Mouse (Mus musculus) CH12.LX (cell line): Measurements from ENCODE around the gene Csmd2.

Experiments
- CTCF ChIP-seq, 2 experiments: IDR thresholded peaks in 1 of 2; conservative IDR thresholded peaks in 1 of 2; 2 replicates each; pipeline ENCODE4 v1.5.1; 2011 to 2012; ENCODE audit warnings: low read depth in 2 of 2, low read length in 2 of 2, improper control_type of control experiment in 1 of 2, inconsistent platforms in 1 of 2, mild to moderate bottlenecking in 1 of 2, moderate library complexity in 1 of 2
- POLR2A ChIP-seq: IDR thresholded peaks from 2 replicates; pipeline ENCODE4 v1.6.1; 2011; ENCODE audit warnings: low read depth, mild to moderate bottlenecking, improper control_type of control experiment, low read length
- POLR2AphosphoS2 ChIP-seq: IDR thresholded peaks from 2 replicates; pipeline ENCODE4 v1.6.1; 2011; ENCODE audit warnings: low read depth, low read length, improper control_type of control experiment
- ZC3H11A ChIP-seq: IDR thresholded peaks from 2 replicates; pipeline ENCODE4 v1.6.1; 2012; ENCODE audit warnings: low read depth, mild to moderate bottlenecking, inconsistent platforms, low read length, improper control_type of control experiment
- ZKSCAN1 ChIP-seq: IDR thresholded peaks from 2 replicates; pipeline ENCODE4 v1.6.1; 2012; ENCODE audit warnings: low read depth, inconsistent platforms, low read length, improper control_type of control experiment, borderline replicate concordance

DNA sequence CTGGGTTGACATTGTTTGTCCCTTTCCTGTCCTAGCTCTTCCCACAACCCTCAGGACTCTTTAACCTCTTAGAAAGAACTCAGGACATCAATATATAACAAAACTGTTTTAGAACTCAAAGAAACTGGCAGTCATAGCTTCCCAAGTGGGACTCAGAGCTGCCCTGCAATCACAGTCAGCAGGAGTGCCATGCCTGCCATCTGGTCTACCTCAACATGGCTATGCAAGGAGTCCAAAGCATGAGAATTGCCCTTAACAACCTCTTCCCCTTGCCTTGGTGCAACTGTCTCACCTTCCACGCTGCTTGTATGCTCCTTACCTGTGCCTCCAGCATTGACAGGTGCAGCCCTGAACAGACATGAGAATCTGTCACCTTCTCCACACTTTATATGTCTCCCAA lies 415.0 kb downstream of the Csmd2 start:
- TF ChIP-seq POLR2AphosphoS2: no peak
- TF ChIP-seq CTCF (conservative IDR thresholded peaks at IDR 0.05 in 1 of 2, IDR thresholded peaks at IDR 0.05 in 1 of 2; ENCODE audit: low read depth in 2 of 2, low read length in 2 of 2): no peak
- TF ChIP-seq POLR2A: no peak
- TF ChIP-seq ZKSCAN1: no peak
- TF ChIP-seq ZC3H11A: no peak
